Mouse (Mus musculus) liver, postnatal 0 days (tissue): ENCODE results near the gene Robo4. TPM values are rescaled to one million over a fixed set of nuclear protein-coding genes. Genes with fewer than 3 reads are reported as not detected.

ENCODE experiments used
- ATAC-seq: fragments of 200-750 bp; cut with Nextera tagmentation; 2 replicates; pipeline ENCODE4 v1.8.0; 2017; ENCODE audit warnings: mild to moderate bottlenecking, moderate library complexity
- DNase-seq: peaks from one replicate; pipeline ENCODE4 v3.0.0-alpha.2; 2016
- H3K27ac ChIP-seq: fragments of 300-500 bp; sonication (generic); 2 replicates; pipeline ENCODE4 v1.5.1; 2014; ENCODE audit warnings: antibody characterized with exemption, moderate library complexity, mild to moderate bottlenecking, low read depth
- H3K27me3 ChIP-seq: fragments of 300-500 bp; sonication (generic); 2 replicates; pipeline ENCODE4 v1.6.1; 2014; ENCODE audit warnings: low read length, control low read depth, mixed read lengths; ENCODE audit not compliant: insufficient read depth
- H3K36me3 ChIP-seq: fragments of 300-500 bp; sonication (generic); replicated peaks from 2 replicates; pipeline ENCODE4 v1.6.1; 2014; ENCODE audit warnings: mild to moderate bottlenecking, control low read depth, low read length, moderate library complexity, mixed read lengths; ENCODE audit not compliant: insufficient read depth
- H3K4me1 ChIP-seq: fragments of 300-500 bp; sonication (generic); 2 replicates; pipeline ENCODE4 v1.6.1; 2014; ENCODE audit warnings: antibody characterized with exemption, mild to moderate bottlenecking, control low read depth; ENCODE audit not compliant: insufficient read depth
- H3K4me2 ChIP-seq: fragments of 300-500 bp; sonication (generic); 2 replicates; pipeline ENCODE4 v1.6.1; 2014; ENCODE audit warnings: low read depth, mild to moderate bottlenecking, low read length, moderate library complexity, mixed read lengths
- H3K4me3 ChIP-seq: fragments of 300-500 bp; sonication (generic); 2 replicates; pipeline ENCODE4 v1.5.1; 2014; ENCODE audit warnings: low read depth, low read length
- H3K9ac ChIP-seq: fragments of 300-500 bp; sonication (generic); replicated peaks from 2 replicates; pipeline ENCODE4 v1.6.1; 2014; ENCODE audit warnings: mild to moderate bottlenecking, moderate library complexity
- H3K9me3 ChIP-seq: fragments of 300-500 bp; sonication (generic); 2 replicates; pipeline ENCODE4 v1.6.1; 2016; ENCODE audit warnings: mild to moderate bottlenecking, control low read depth, low read length, mixed read lengths
- CTCF ChIP-seq: sonication (generic); IDR thresholded peaks from 2 replicates; pipeline ENCODE4 v1.5.1; 2016; ENCODE audit warnings: antibody characterized with exemption, low read depth
- EP300 ChIP-seq: IDR thresholded peaks from 2 replicates; pipeline ENCODE4 v1.6.1; 2016; ENCODE audit warnings: antibody characterized with exemption, low read depth, mild to moderate bottlenecking
- WGBS: fragments of 180-500 bp; shearing (Covaris S2); extraction: QIAGEN DNeasy Blood & Tissue Kit; methylation state at CpG from one replicate; pipeline ENCODE4 v1.1.7; 2014; ENCODE audit not compliant: insufficient replicate concordance; 5-methylcytosine and 5-hydroxymethylcytosine counted together
- polyA plus RNA-seq: library from polyadenylated mRNA; unstranded; fragments of >200 nt; fragmentation: Nextera tagmentation; extraction: Ambion mirVana; gene quantifications from 2 replicates; pipeline ENCODE4 v1.2.1, GENCODE M21; 2015

Gene Robo4
- polyA plus RNA-seq: 2.5 and 3.5 TPM in 2 replicates

- Histone ChIP-seq H3K4me3 (peak within 1 kb of the TSS; percentile 12; the same call in 1 of the 2 replicates), H3K27me3 (no peaks in the 10 kb centered on the region), H3K36me3 (no peaks in the 10 kb centered on the region), H3K4me2 (no peak within 1 kb of the TSS), H3K9ac (peak within 1 kb of the TSS; percentile 44), H3K27ac (peak within 1 kb of the TSS; percentile 34), H3K9me3 (no peaks in the 10 kb centered on the region), H3K4me1 (no peaks in the 10 kb centered on the region)
- ATAC-seq: peak; percentile 53
- WGBS: 13% methylated on average over 7 of the region's 7 CpGs
- DNase-seq: no peak
- no peak for TF ChIP-seq CTCF
- no peak for TF ChIP-seq EP300
These were observed at the start of gene Robo4 for GRCm38 (mm10) chr9:37401802-37402201. Gene Robo4, plus strand, starts transcription at chr9:37401897.

- Histone ChIP-seq H3K4me3 (no peak overlapping the region), H3K4me2 (no peak overlapping the region), H3K9ac (no peak overlapping the region), H3K27ac (no peak overlapping the region), H3K27me3 (no peaks in the 10 kb centered on the region), H3K36me3 (no peaks in the 10 kb centered on the region), H3K9me3 (no peaks in the 10 kb centered on the region), H3K4me1 (peaks cover 11% of the 10 kb centered on the region; the same call in 1 of the 2 replicates)
- 29% methylated on average over 1 of the region's 1 CpGs for WGBS
- no peak for ATAC-seq
- TF ChIP-seq CTCF (no peak), EP300 (no peak)
- no peak for DNase-seq
These were observed 47.2 kb upstream of the Robo4 start for GRCm38 (mm10) chr9:37354485-37354884.

GRCm38 (mm10) chr9:37358713-37359330, 42.9 kb upstream of the Robo4 start:
- ATAC-seq (no peak), DNase-seq (no peak)
- Histone ChIP-seq H3K27ac (no peak overlapping the region), H3K4me1 (0 out of 2 replicates have a peak, but pooled peaks cover 5% of the 10 kb centered on the region), H3K9me3 (no peaks in the 10 kb centered on the region), H3K9ac (no peak overlapping the region), H3K36me3 (no peaks in the 10 kb centered on the region), H3K4me2 (no peak overlapping the region), H3K4me3 (no peak overlapping the region), H3K27me3 (no peaks in the 10 kb centered on the region)
- no peak for TF ChIP-seq EP300
- no peak for TF ChIP-seq CTCF
- 73% methylated on average over 7 of the region's 7 CpGs for WGBS

GRCm38 (mm10) chr9:37359331-37360220, 42.1 kb upstream of the Robo4 start:
- no peak overlapping the region for H3K4me2 ChIP-seq
- H3K4me3 ChIP-seq: no peak overlapping the region
- no peaks in the 10 kb centered on the region for H3K36me3 ChIP-seq
- H3K27ac ChIP-seq: no peak overlapping the region
- H3K9me3 ChIP-seq: no peaks in the 10 kb centered on the region
- H3K9ac ChIP-seq: no peak overlapping the region
- H3K27me3 ChIP-seq: no peaks in the 10 kb centered on the region
- TF ChIP-seq EP300 (no peak), CTCF (no peak)
- no peak for ATAC-seq
- WGBS: 60% methylated on average over 6 of the region's 6 CpGs
- H3K4me1 ChIP-seq: 0 out of 2 replicates have a peak, but pooled peaks cover 5% of the 10 kb centered on the region
- no peak for DNase-seq

- Histone ChIP-seq H3K27ac (no peak overlapping the region), H3K4me3 (no peak overlapping the region)
These were observed 39.6 kb upstream of the Robo4 start for GRCm38 (mm10) chr9:37362084-37362483.

GRCm38 (mm10) chr9:37362881-37363280, 38.8 kb upstream of the Robo4 start:
- no peak for ATAC-seq
- H3K4me1 ChIP-seq: 0 out of 2 replicates have a peak, but pooled peaks cover 5% of the 10 kb centered on the region

More at GRCm38 (mm10) chr9:37362084-37362483, 39.6 kb upstream of the Robo4 start:
- 0 out of 2 replicates have a peak, but pooled peaks cover 5% of the 10 kb centered on the region for H3K4me1 ChIP-seq
- H3K9ac ChIP-seq: no peak overlapping the region
- ATAC-seq: no peak
- DNase-seq: no peak
- H3K9me3 ChIP-seq: no peaks in the 10 kb centered on the region
- H3K4me2 ChIP-seq: no peak overlapping the region
- no peaks in the 10 kb centered on the region for H3K36me3 ChIP-seq
- H3K27me3 ChIP-seq: no peaks in the 10 kb centered on the region
- TF ChIP-seq CTCF (no peak), EP300 (no peak)

More at GRCm38 (mm10) chr9:37362881-37363280, 38.8 kb upstream of the Robo4 start:
- no peak for DNase-seq
- no peaks in the 10 kb centered on the region for H3K9me3 ChIP-seq
- no peak overlapping the region for H3K9ac ChIP-seq
- no peaks in the 10 kb centered on the region for H3K36me3 ChIP-seq
- no peak for TF ChIP-seq CTCF
- 43% methylated on average over 1 of the region's 1 CpGs for WGBS
- H3K27ac ChIP-seq: no peak overlapping the region
- H3K4me3 ChIP-seq: no peak overlapping the region
- H3K4me2 ChIP-seq: no peak overlapping the region
- H3K27me3 ChIP-seq: no peaks in the 10 kb centered on the region
